Mouse (Mus musculus) liver, embryonic 14.5 days (tissue): Measurements from ENCODE around the gene Supt20. TPM values are rescaled to one million over a fixed set of nuclear protein-coding genes. Genes with fewer than 3 reads are reported as not detected.

Experiments used
- ATAC-seq: fragments of 200-750 bp; cut with Nextera tagmentation; 2 replicates; pipeline ENCODE4 v1.8.0; 2017; ENCODE audit warnings: moderate number of reproducible peaks, mild to moderate bottlenecking, moderate library complexity; ENCODE audit not compliant: insufficient read depth
- DNase-seq, 3 experiments: peaks; one replicate each; pipeline ENCODE4 v3.0.0-alpha.2; 2012 to 2013; ENCODE audit warnings: low read depth in 3 of 3, low spot score in 3 of 3
- H3K27ac ChIP-seq: fragments of 300-500 bp; sonication (generic); 2 replicates; pipeline ENCODE4 v1.5.1; 2014; ENCODE audit warnings: moderate library complexity, mild to moderate bottlenecking, control low read depth, inconsistent platforms
- H3K27me3 ChIP-seq: fragments of 300-500 bp; sonication (generic); 2 replicates; pipeline ENCODE4 v1.6.1; 2014; ENCODE audit warnings: mild to moderate bottlenecking, low read length, moderate library complexity; ENCODE audit not compliant: control insufficient read depth, insufficient read depth
- H3K36me3 ChIP-seq: fragments of 300-500 bp; sonication (generic); replicated peaks from 2 replicates; pipeline ENCODE4 v1.6.1; 2014; ENCODE audit warnings: low read depth; ENCODE audit not compliant: control insufficient read depth, insufficient read depth
- H3K4me1 ChIP-seq, 2 experiments: fragments of 200-500 bp in 1 of 2; fragments of 300-500 bp in 1 of 2; sonication (generic) in 1 of 2; replicated peaks; 2 replicates each; pipeline ENCODE4 v1.6.1; 2012 to 2014; ENCODE audit warnings: antibody characterized with exemption in 1 of 2, inconsistent platforms in 1 of 2, low read length in 1 of 2; ENCODE audit not compliant: control insufficient read depth in 2 of 2, insufficient read depth in 2 of 2
- H3K4me2 ChIP-seq: fragments of 300-500 bp; sonication (generic); 2 replicates; pipeline ENCODE4 v1.6.1; 2014; ENCODE audit warnings: low read depth, mild to moderate bottlenecking, control low read depth, moderate library complexity
- H3K4me3 ChIP-seq, 2 experiments: fragments of 200-500 bp in 1 of 2; fragments of 300-500 bp in 1 of 2; sonication (generic) in 1 of 2; 2 replicates each; pipeline ENCODE4 v1.5.1; 2012 to 2014; ENCODE audit warnings: low read depth in 2 of 2, low read length in 2 of 2, mild to moderate bottlenecking in 2 of 2, control low read depth in 1 of 2, inconsistent platforms in 1 of 2, moderate library complexity in 1 of 2; ENCODE audit not compliant: insufficient read depth in 1 of 2
- H3K9ac ChIP-seq: fragments of 300-500 bp; sonication (generic); replicated peaks from 2 replicates; pipeline ENCODE4 v1.6.1; 2014; ENCODE audit warnings: mild to moderate bottlenecking, control low read depth, moderate library complexity
- H3K9me3 ChIP-seq: fragments of 300-500 bp; sonication (generic); 2 replicates; pipeline ENCODE4 v1.6.1; 2016; ENCODE audit warnings: low read length, mixed read lengths; ENCODE audit not compliant: control insufficient read depth
- CTCF ChIP-seq: IDR thresholded peaks from 2 replicates; pipeline ENCODE4 v1.5.1; 2016; ENCODE audit warnings: antibody characterized with exemption, low read depth, control low read depth
- EP300 ChIP-seq: IDR thresholded peaks from 2 replicates; pipeline ENCODE4 v1.6.1; 2016; ENCODE audit warnings: antibody characterized with exemption, low read depth
- WGBS: fragments of 180-500 bp; shearing (Covaris S2); extraction: QIAGEN DNeasy Blood & Tissue Kit; methylation state at CpG from one replicate; pipeline ENCODE4 v1.1.7; 2014; ENCODE audit not compliant: insufficient replicate concordance; 5-methylcytosine and 5-hydroxymethylcytosine counted together
- polyA plus RNA-seq, 2 experiments: library from polyadenylated mRNA; depleted of rRNA in 1 of 2; stranded (reverse) in 1 of 2; unstranded in 1 of 2; fragments of >200 nt; fragmentation: Nextera tagmentation in 1 of 2; extraction: Ambion mirVana in 1 of 2; gene quantifications; 2 replicates each; pipeline versions ENCODE4 v1.2.1 to v1.2.3; 2012 to 2014

Supt20 gene
- polyA plus RNA-seq, 2 experiments, result 23.5 to 24.6 TPM

DNA sequence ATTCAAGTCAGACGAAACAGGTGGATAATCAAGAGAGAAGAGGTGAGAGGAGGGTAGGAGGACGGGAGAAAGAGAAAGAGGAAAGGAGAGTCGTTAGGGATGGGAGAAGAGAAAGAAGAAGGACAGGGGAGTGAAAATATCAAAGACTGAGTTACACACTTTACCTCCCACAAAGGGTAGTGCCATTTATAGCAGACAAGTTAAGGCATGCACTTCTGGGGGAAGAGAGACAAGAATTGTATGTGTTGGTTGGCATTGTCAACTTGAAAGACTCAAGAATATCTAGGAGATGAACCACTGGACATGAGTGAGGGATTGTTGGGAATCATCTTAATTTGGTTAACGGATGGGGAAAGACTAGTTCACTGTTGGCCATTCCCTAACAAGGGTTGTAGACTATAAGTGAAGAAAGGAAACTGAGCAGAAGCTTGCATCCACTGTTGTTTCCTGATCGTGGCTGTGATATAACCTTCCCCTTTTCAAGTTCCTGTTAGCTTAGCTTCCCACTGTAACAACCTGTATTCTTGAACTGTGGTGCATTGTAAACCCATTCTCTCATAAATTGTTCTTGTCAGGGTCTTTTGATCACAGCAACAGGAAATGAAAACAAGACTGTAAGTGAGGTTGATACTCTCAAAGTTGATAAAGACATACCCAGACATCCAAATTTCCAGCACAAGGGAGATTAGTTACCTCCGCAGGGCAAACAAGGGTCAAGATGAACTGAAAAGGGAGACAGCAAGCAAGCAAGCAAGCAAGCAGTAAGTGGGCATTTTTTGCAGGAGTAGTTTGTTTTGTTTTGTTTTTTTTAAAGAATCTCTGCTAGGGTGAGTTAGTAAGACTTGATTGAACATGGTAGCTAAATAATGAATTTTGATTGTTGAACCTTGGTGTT lies 11.1 kb upstream of the Supt20 start:
- 29% methylated on average over 6 of the region's 6 CpGs for WGBS
- Histone ChIP-seq H3K4me3 (no peak overlapping the region), H3K36me3 (no peaks in the 10 kb centered on the region), H3K27me3 (no peaks in the 10 kb centered on the region), H3K4me1 (peaks cover 0 to 7% of the 10 kb centered on the region in 2 experiments; a peak in 1 of 4 replicates), H3K27ac (no peak overlapping the region), H3K4me2 (no peak overlapping the region), H3K9me3 (no peaks in the 10 kb centered on the region), H3K9ac (no peak overlapping the region)
- ATAC-seq, result no peak
- DNase-seq, result no peak
- TF ChIP-seq CTCF, result no peak
- TF ChIP-seq EP300, result no peak

DNA sequence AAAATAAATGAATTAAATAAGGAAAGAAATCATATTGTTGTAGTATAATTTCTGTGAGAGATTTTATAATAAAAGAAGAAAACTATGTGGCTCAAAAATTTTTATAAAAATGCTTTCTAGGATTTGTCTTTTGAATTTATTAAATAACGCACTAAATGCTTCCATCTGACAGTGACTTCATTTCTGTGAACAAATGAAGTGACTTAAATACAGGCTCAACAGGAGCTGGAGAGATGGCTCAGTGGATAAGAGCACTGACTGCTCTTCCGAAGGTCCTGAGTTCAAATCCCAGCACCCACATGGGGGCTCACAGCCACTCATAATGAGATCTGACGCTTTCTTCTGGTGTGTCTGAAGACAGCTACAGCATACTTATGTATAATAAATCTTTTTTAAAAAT lies 7.4 kb upstream of the Supt20 start:
- Histone ChIP-seq H3K9ac (no peak overlapping the region), H3K4me1 (peaks cover 0 to 7% of the 10 kb centered on the region in 2 experiments; a peak in 1 of 4 replicates), H3K4me3 (no peak overlapping the region), H3K4me2 (no peak overlapping the region), H3K9me3 (no peaks in the 10 kb centered on the region), H3K27ac (no peak overlapping the region), H3K36me3 (no peaks in the 10 kb centered on the region), H3K27me3 (no peaks in the 10 kb centered on the region)
- DNase-seq, result no peak
- TF ChIP-seq CTCF (no peak), EP300 (no peak)
- ATAC-seq, result no peak
- 75% methylated on average over 3 of the region's 3 CpGs for WGBS

DNA sequence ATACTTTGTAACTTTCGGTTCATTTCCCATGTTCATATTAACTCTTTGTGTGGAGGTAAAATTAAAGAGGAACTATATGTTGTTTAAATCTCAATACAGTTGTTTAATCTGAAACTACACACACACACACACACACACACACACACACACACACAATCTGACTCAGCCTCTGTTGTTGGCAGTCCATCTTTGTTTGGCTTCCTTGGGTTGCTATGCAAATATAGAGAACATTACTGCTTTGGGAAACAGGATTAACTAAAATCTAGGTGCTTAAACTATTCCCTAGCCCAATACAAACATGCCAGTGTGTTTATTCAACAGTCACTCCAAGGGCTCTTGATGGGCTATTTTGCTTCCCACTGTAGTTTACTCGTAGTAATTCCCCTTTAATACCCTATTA lies 5.4 kb upstream of the Supt20 start:
- 47% methylated on average over 2 of the region's 2 CpGs for WGBS
- Histone ChIP-seq H3K4me3 (no peak overlapping the region), H3K4me2 (no peak overlapping the region), H3K9me3 (no peaks in the 10 kb centered on the region), H3K9ac (no peak overlapping the region), H3K36me3 (no peaks in the 10 kb centered on the region), H3K27ac (no peak overlapping the region), H3K27me3 (no peaks in the 10 kb centered on the region), H3K4me1 (peaks cover 0 to 3% of the 10 kb centered on the region in 2 experiments; a peak in 1 of 4 replicates)
- DNase-seq (no peak), ATAC-seq (no peak)
- TF ChIP-seq CTCF, result no peak

DNA sequence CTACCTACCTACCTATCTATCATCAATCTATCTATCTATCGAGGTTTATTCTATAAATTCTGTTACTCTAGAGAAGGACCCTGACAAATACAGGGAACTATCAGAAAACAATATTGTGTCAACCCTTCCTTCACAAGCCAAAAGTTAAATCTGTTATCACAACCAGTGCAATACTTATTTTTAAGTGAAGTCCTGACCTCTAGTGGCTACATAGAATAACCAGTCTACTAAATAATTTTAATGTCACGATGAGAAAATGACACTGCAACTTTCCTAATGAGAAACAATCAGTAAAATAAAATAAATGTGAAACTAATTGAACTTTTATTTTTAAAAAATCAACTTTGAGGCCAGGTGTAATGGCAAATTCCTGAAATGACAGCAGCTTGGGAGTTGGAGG lies 3.5 kb upstream of the Supt20 start:
- TF ChIP-seq CTCF (peak; percentile 18; the same call in 1 of the 2 replicates), EP300 (no peak)

DNA sequence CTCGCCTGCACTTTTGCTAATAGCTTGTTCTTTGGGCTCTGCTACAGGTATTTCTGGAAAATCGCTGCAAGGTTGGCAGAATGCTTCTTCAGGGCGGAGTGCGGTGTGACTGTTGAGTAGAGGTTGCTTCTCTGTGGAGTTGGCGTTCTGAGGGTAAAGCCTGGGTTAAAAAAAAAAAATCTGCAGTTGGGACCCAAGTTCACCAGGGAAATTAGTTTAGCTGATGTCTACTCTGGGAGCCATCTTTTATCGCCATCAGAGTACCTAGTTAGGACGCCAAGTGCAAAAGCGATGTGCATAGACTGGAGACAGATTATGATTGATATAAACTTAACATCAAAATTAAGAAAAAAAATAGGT lies 429 bp downstream of the Supt20 start:
- DNase-seq (peak; percentile 6 to 49 (median 22)), ATAC-seq (no peak; the same call in 1 of the 2 replicates)
- no peaks in the 10 kb centered on the region for H3K27me3 ChIP-seq
- peaks cover 5% of the 10 kb centered on the region in 2 experiments for H3K4me1 ChIP-seq
- peaks cover 8% of the 10 kb centered on the region for H3K36me3 ChIP-seq
- peak overlapping the region; percentile 62 to 95 for H3K4me3 ChIP-seq
- H3K9ac ChIP-seq, result peak overlapping the region; percentile 82
- no peaks in the 10 kb centered on the region for H3K9me3 ChIP-seq
- TF ChIP-seq CTCF (no peak), EP300 (no peak)
- WGBS, result 0% methylated on average over 8 of the region's 8 CpGs
- H3K4me2 ChIP-seq, result peak overlapping the region; percentile 85
- peak overlapping the region; percentile 91 for H3K27ac ChIP-seq

More for the DNA sequence above, 3.5 kb upstream of the Supt20 start:
- DNase-seq (no peak), ATAC-seq (no peak)
- H3K9me3 ChIP-seq, result no peaks in the 10 kb centered on the region
- H3K27ac ChIP-seq, result no peak overlapping the region
- H3K9ac ChIP-seq, result no peak overlapping the region
- H3K4me1 ChIP-seq, result peaks cover 0 to 3% of the 10 kb centered on the region in 2 experiments; a peak in 1 of 4 replicates
- no peak overlapping the region for H3K4me2 ChIP-seq
- H3K36me3 ChIP-seq, result no peaks in the 10 kb centered on the region
- no peak overlapping the region for H3K4me3 ChIP-seq
- 32% methylated on average over 2 of the region's 2 CpGs for WGBS
- H3K27me3 ChIP-seq, result no peaks in the 10 kb centered on the region
